Mouse (Mus musculus): ENCODE measurements at regions not wholly inside any gene's neighbourhood (a gene's known extent, or its start where the extent isn't known, plus 50 kb on each side); places are given as distances from the start of the nearest gene placed in this dataset.

DNA sequence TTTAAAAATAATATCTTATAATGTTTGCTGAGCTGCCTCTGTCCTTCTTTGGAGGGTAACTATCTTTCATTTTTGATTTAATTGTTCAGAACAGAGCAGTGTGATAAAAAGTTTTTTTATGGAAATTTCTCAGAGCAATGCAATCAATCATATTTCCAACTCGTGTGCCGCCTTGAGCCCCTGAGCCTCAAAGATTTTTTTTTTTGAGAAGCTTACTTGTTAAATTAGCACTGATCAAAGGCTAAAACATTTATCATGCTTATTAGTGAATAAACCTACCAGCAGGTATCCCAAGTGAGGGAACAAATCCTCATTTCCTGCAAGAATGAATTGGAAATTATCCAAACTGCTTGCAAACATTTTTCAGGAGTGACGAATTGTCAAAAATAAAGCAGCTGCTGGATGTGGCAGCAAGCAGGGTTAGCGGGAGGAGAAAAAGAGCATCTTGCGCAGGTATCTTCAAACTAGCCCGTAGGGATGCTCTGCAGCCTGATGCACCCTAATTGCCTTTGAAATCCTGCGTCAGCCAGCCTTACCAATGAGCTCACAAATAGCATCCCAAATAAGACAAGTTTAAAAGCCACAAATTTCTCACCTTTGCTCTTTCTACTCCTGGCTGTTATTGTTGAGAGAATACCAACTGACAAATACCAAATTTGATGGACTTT lies 637.0 kb upstream of the Rorb start:
- no peaks in the 10 kb centered on the region for H3K36me3 ChIP-seq (ENCODE audit: control insufficient read depth in 1 of 2, insufficient read depth in 2 of 2, low read length in 2 of 2)
- no peak for TF ChIP-seq TAL1 (IDR thresholded peaks at IDR 0.05; ENCODE audit: low read length)
- H3K9ac ChIP-seq (ENCODE audit: control insufficient read depth, low read depth, low read length, poor library complexity, severe bottlenecking): no peak overlapping the region
- no peak overlapping the region for H3K27ac ChIP-seq (ENCODE audit: control insufficient read depth, low read depth, low read length)
- no peaks in the 10 kb centered on the region for H3K9me3 ChIP-seq (replicated peaks; ENCODE audit: insufficient read depth, low read length)
- no peak for DNase-seq (ENCODE audit: low read depth, low spot score)
- no peak overlapping the region for H3K4me3 ChIP-seq (ENCODE audit: control insufficient read depth in 1 of 2, insufficient read depth in 1 of 2, low read depth in 2 of 2, low read length in 2 of 2)
- no peaks in the 10 kb centered on the region for H3K4me1 ChIP-seq (ENCODE audit: control insufficient read depth in 1 of 2, insufficient read depth in 2 of 2, low read length in 2 of 2)
- H3K79me2 ChIP-seq (ENCODE audit: control insufficient read depth, insufficient read depth, low read length, poor library complexity): no peaks in the 10 kb centered on the region
- no peaks in the 10 kb centered on the region for H3K27me3 ChIP-seq (ENCODE audit: control insufficient read depth in 1 of 2, insufficient read depth in 2 of 2, low read length in 2 of 2)

- H3K9ac ChIP-seq (ENCODE audit: control insufficient read depth, low read depth, low read length, poor library complexity, severe bottlenecking): no peak overlapping the region
- H3K27me3 ChIP-seq (ENCODE audit: control insufficient read depth in 1 of 2, insufficient read depth in 2 of 2, low read length in 2 of 2): no peaks in the 10 kb centered on the region
- no peak overlapping the region for H3K4me3 ChIP-seq (ENCODE audit: control insufficient read depth in 1 of 2, insufficient read depth in 1 of 2, low read depth in 2 of 2, low read length in 2 of 2)
- no peak for DNase-seq (ENCODE audit: low read depth, low spot score)
- H3K36me3 ChIP-seq (ENCODE audit: control insufficient read depth in 1 of 2, insufficient read depth in 2 of 2, low read length in 2 of 2): no peaks in the 10 kb centered on the region
- no peaks in the 10 kb centered on the region for H3K4me1 ChIP-seq (ENCODE audit: control insufficient read depth in 1 of 2, insufficient read depth in 2 of 2, low read length in 2 of 2)
- TF ChIP-seq ZC3H11A (IDR thresholded peaks at IDR 0.05; ENCODE audit: low read depth, low read length) (no peak), MEF2A (IDR thresholded peaks at IDR 0.05; ENCODE audit: extremely low read depth, insufficient replicate concordance, low read depth, low read length, poor library complexity, severe bottlenecking) (no peak), MAX (IDR thresholded peaks at IDR 0.05; ENCODE audit: low read length) (no peak), HCFC1 (IDR thresholded peaks at IDR 0.05; ENCODE audit: low read depth, low read length) (no peak), EP300 (IDR thresholded peaks at IDR 0.05; ENCODE audit: low read depth in 1 of 2, low read length in 2 of 2) (no peak), CHD2 (IDR thresholded peaks at IDR 0.05; ENCODE audit: low read length) (no peak), UBTF (IDR thresholded peaks at IDR 0.05; ENCODE audit: borderline replicate concordance, insufficient read depth, low read depth, low read length) (no peak)
- H3K27ac ChIP-seq (ENCODE audit: control insufficient read depth, low read depth, low read length): no peak overlapping the region
- H3K79me2 ChIP-seq (ENCODE audit: control insufficient read depth, insufficient read depth, low read length, poor library complexity): no peaks in the 10 kb centered on the region
- H3K9me3 ChIP-seq (replicated peaks; ENCODE audit: insufficient read depth, low read length): no peaks in the 10 kb centered on the region
These were observed 608.9 kb upstream of the Rorb start for GRCm38 (mm10) chr19:19719939-19720338.
